Mouse (Mus musculus): ENCODE measurements around the gene Ptprj.

DNA sequence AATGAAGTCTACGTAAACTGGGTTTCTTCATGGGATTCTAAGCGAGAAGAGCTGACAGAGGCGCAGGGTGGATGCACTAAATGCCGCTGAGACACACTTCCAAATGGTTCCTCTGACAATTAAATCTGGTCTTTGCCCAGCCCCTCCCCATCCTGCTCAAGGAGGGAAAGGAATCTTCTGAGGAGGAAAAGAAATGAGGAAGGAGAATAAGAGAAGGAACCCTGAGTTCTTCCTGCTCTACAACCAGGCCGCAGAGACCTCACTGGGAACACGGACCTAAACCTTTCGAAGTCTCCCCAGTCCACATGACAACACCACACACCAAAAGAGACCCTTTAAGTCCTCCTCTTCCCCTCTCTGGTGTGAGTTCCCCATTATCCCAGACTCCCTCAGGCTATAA lies 101.9 kb downstream of the Ptprj start:
- TF ChIP-seq CTCF (IDR thresholded peaks at IDR 0.05; ENCODE audit: control insufficient read depth, insufficient read depth, low read length), result no peak
- TF ChIP-seq POLR2A (IDR thresholded peaks at IDR 0.05; ENCODE audit: borderline replicate concordance, control insufficient read depth, low read depth, low read length), result no peak

Data from bone marrow, adult 2 months (tissue).